ENCODE assay signal across 9 mouse cellular contexts in the genomic region with DNA sequence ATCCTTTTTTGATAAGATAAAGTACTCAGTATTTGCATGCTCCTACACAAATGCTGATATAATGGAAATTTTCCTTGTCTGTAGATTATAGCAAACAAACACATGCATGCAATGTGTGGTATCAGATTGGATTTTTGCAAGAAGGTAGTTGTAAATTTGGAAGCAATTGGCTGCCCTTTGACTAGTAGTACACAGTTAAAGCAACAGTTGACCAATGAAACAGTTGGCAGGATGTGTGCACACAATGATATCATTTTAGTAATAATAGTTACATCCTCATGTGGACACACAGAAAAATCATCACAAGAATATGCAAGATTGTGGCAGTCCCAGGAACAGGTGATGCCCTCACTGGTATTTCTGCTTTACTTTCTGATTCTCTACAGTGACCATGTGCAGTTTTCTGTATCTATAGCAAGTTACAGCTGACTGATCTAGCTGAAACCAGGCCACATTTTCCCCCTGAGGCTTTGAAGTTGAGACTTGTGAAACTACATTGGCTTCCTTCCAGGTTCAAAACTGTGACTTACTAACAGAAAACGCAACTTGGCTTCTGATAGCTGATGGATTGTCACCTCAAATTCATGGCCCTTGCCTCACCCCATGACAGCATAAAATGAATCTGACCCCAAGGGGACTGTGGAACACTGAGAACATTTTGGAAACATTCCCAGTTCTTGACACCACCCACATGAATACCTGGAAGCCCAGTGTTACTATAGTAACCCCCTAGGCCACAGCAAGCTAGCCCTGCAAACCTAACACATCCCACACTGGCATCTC.
A peak's percentile ranks its signal among the peaks of the same experiment; 100 is the strongest.
DNase-seq lines count a peak whose midpoint lies in the region; TF ChIP-seq lines count a peak whose summit lies in the region.
"Had no signal": no experiment of that assay in that cellular context is flagged by ENCODE, and none has a peak within 500 bp of the region (broad histone marks: within the 10 kb centered on the region; RNA-seq: fewer than 3 reads in every experiment).

No protein-coding gene starts in this region.

- no peak overlapping the region for H3K9ac ChIP-seq in CH12.LX (ENCODE audit: insufficient read depth, low read depth)

- 0 out of 2 replicates have a peak overlapping the region, but pooled peaks have one; percentile 30 for H3K4me2 ChIP-seq in CH12.LX (ENCODE audit: insufficient read depth, low read depth, poor library complexity, severe bottlenecking)

- in situ Hi-C loops in CH12.LX (cut with MboI; ENCODE audit: low pct_ligation_motif_present, low pct_unique_long_range_greater_than_20kb, low sequenced_read_pairs): no loop called here

- TF ChIP-seq POLR2A in CH12.LX (IDR thresholded peaks at IDR 0.05; ENCODE audit: low read depth, low read length): no peak

- no peaks in the 10 kb centered on the region for H3K36me3 ChIP-seq in heart, embryonic 10.5 days
- no peaks in the 10 kb centered on the region for H3K36me3 ChIP-seq in CH12.LX (replicated peaks in 1 of 2; ENCODE audit: control insufficient read depth in 1 of 2, insufficient read depth in 1 of 2, low read length in 1 of 2)

- TF ChIP-seq EP300 in CH12.LX (IDR thresholded peaks at IDR 0.05; ENCODE audit: low read length): peak; percentile 69

- no peak; the same call in 1 of the 2 replicates for TF ChIP-seq RAD21 in CH12.LX (IDR thresholded peaks at IDR 0.05; ENCODE audit: low read depth, low read length)

- H3K27ac ChIP-seq in heart, embryonic 10.5 days: no peak overlapping the region
- H3K27ac ChIP-seq in CH12.LX (ENCODE audit: insufficient read depth, low read depth): no peak overlapping the region

- no peaks in the 10 kb centered on the region for H3K27me3 ChIP-seq in heart, embryonic 10.5 days (ENCODE audit: insufficient read depth, poor library complexity, severe bottlenecking)
- no peaks in the 10 kb centered on the region for H3K27me3 ChIP-seq in CH12.LX (replicated peaks)

- H3K4me1 ChIP-seq in heart, embryonic 10.5 days: no peaks in the 10 kb centered on the region
- peaks cover 7 to 26% of the 10 kb centered on the region in 2 experiments; a peak in 3 of 4 replicates for H3K4me1 ChIP-seq in CH12.LX (ENCODE audit: control insufficient read depth in 1 of 2, insufficient read depth in 2 of 2)

- no peak for TF ChIP-seq CTCF in CH12.LX (conservative IDR thresholded peaks at IDR 0.05 in 1 of 2, IDR thresholded peaks at IDR 0.05 in 1 of 2; ENCODE audit: low read depth in 2 of 2, low read length in 2 of 2)

- H3K79me2 ChIP-seq in CH12.LX (replicated peaks; ENCODE audit: control insufficient read depth, extremely low read depth, insufficient read depth, poor library complexity, severe bottlenecking): no peaks in the 10 kb centered on the region

- dilution Hi-C loops in CH12.LX (cut with MboI; ENCODE audit: extremely low pct_ligation_motif_present, extremely low pct_unique_long_range_greater_than_20kb, low sequenced_read_pairs): no loop called here

- no peak overlapping the region for H3K4me3 ChIP-seq in heart, embryonic 10.5 days
- no peak overlapping the region for H3K4me3 ChIP-seq in CH12.LX (replicated peaks in 1 of 3; ENCODE audit: low read depth in 2 of 3, low read length in 2 of 3, poor library complexity in 1 of 3)

- 57% methylated on average over 1 of the region's 1 CpGs for WGBS in heart, embryonic 10.5 days

- H3K9me3 ChIP-seq in heart, embryonic 10.5 days: no peaks in the 10 kb centered on the region
- no peaks in the 10 kb centered on the region for H3K9me3 ChIP-seq in CH12.LX (replicated peaks; ENCODE audit: low read length)

- DNase-seq in heart, adult 18-20 months: peak; percentile 34 to 67
- DNase-seq in heart, embryonic 10.5 days (ENCODE audit: low spot score): no peak
- peak; percentile 61 for DNase-seq in CH12.LX (ENCODE audit: extremely low read depth)
- DNase-seq in fibroblast of lung, adult 2 months (ENCODE audit: low read depth): peak; percentile 2
- peak; percentile 56 for DNase-seq in kidney, postnatal 14 days
- DNase-seq in B cell, adult 2 months: no peak
- no peak for DNase-seq in thymus, postnatal 14 days
- DNase-seq in gastrocnemius, adult 8-10 months (ENCODE audit: low spot score in 2 of 2): no peak
- DNase-seq: thymus, adult 2 months had no signal

TF ChIP-seq in CH12.LX, 34 proteins besides CTCF, POLR2A, EP300 and RAD21:
- TF ChIP-seq NRF1 (IDR thresholded peaks at IDR 0.05; ENCODE audit: low read depth, low read length): no peak
- peak; percentile 70 for TF ChIP-seq ETS1 (conservative IDR thresholded peaks at IDR 0.05; ENCODE audit: low read depth, low read length)
- TF ChIP-seq MEF2A (IDR thresholded peaks at IDR 0.05; ENCODE audit: borderline replicate concordance, low read depth, low read length): peak; percentile 65
- no peak for TF ChIP-seq MAFK (IDR thresholded peaks at IDR 0.05; ENCODE audit: insufficient replicate concordance, low read length)
- TF ChIP-seq GABPA (IDR thresholded peaks at IDR 0.05; ENCODE audit: insufficient replicate concordance, low read depth, low read length): no peak
- no peak for TF ChIP-seq ZC3H11A (IDR thresholded peaks at IDR 0.05; ENCODE audit: low read depth, low read length)
- TF ChIP-seq ZMIZ1 (IDR thresholded peaks at IDR 0.05; ENCODE audit: low read depth, low read length): no peak
- peak; percentile 43; the same call in 1 of the 2 replicates for TF ChIP-seq TCF12 (IDR thresholded peaks at IDR 0.05; ENCODE audit: low read depth, low read length)
- TF ChIP-seq NELFE (IDR thresholded peaks at IDR 0.05; ENCODE audit: low read depth, low read length): no peak
- TF ChIP-seq ZKSCAN1 (IDR thresholded peaks at IDR 0.05; ENCODE audit: borderline replicate concordance, low read depth, low read length): no peak
- TF ChIP-seq MYC (IDR thresholded peaks at IDR 0.05; ENCODE audit: low read depth, low read length): peak; percentile 87
- no peak for TF ChIP-seq USF2 (conservative IDR thresholded peaks at IDR 0.05; ENCODE audit: low read depth, low read length)
- TF ChIP-seq IRF4 (IDR thresholded peaks at IDR 0.05; ENCODE audit: low read depth, low read length): peak; percentile 59; the same call in 1 of the 2 replicates
- peak; percentile 60 for TF ChIP-seq BHLHE40 (IDR thresholded peaks at IDR 0.05; ENCODE audit: low read depth, low read length)
- TF ChIP-seq MAX (IDR thresholded peaks at IDR 0.05; ENCODE audit: low read length): peak; percentile 50; the same call in 1 of the 2 replicates
- no peak for TF ChIP-seq ELF1 (IDR thresholded peaks at IDR 0.05; ENCODE audit: low read depth, low read length)
- TF ChIP-seq CHD2 (IDR thresholded peaks at IDR 0.05; ENCODE audit: low read length): no peak
- TF ChIP-seq MAZ (IDR thresholded peaks at IDR 0.05; ENCODE audit: low read depth, low read length): no peak
- no peak for TF ChIP-seq E2F4 (IDR thresholded peaks at IDR 0.05; ENCODE audit: insufficient replicate concordance, low read depth, low read length)

Comparison
In these comparisons a context has a peak if more than half of its experiments do, and no peak if none do; other contexts are left out.
1. DNase-seq: peak in heart, adult 18-20 months (2 of 2), CH12.LX (single experiment), fibroblast of lung, adult 2 months (single experiment) and kidney, postnatal 14 days (single experiment); none in heart, embryonic 10.5 days (single experiment), B cell, adult 2 months (0 of 2), thymus, postnatal 14 days (single experiment) and gastrocnemius, adult 8-10 months (0 of 2).